Mouse (Mus musculus): ENCODE data around the gene Tep1. TPM values are rescaled to one million over a fixed set of nuclear protein-coding genes. Genes with fewer than 3 reads are reported as not detected.

The Tep1 gene
- polyA plus RNA-seq, 1 experiment from 2014 or later = 6.2 TPM

DNA sequence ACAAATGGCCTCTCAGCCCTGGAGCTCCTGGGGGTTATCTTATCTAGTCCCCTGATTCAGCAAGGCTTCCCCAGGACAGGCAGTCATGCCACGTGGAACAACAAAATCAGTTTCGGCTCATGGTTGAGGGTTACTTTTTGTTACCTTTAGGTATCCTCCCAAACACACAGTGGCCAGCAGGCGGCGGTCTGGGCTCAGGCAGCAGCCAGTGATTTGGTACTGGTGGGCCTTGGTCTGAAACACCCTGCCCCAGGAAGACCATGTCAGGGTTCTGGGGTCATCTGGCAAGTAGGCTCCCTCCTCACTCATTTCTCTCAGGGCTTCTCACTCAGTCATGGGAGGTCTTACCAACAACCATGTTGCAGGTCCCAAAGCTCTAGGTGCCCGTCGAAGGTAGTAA lies 33.1 kb downstream of the Tep1 start:
- Histone ChIP-seq H3K4me3 (ENCODE audit: low read depth, low read length) (no peak overlapping the region), H3K4me1 (ENCODE audit: insufficient read depth) (no peaks in the 10 kb centered on the region), H3K27ac (ENCODE audit: low read depth) (no peak overlapping the region), H3K36me3 (replicated peaks; ENCODE audit: insufficient read depth, low read length) (peaks cover 11% of the 10 kb centered on the region; the same call in 1 of the 2 replicates), H3K27me3 (ENCODE audit: insufficient read depth, low read length) (no peaks in the 10 kb centered on the region), H3K9ac (replicated peaks) (no peak overlapping the region), H3K4me2 (ENCODE audit: low read depth, low read length) (no peak overlapping the region), H3K9me3 (ENCODE audit: low read length) (no peaks in the 10 kb centered on the region)
- 67% methylated on average over 6 of the region's 6 CpGs for WGBS (ENCODE audit: insufficient replicate concordance)
- ATAC-seq = no peak
- no peak for TF ChIP-seq EP300 (IDR thresholded peaks at IDR 0.05; ENCODE audit: low read depth)
- TF ChIP-seq CTCF (IDR thresholded peaks at IDR 0.05; ENCODE audit: low read depth) = peak; percentile 50
- DNase-seq = no peak

DNA sequence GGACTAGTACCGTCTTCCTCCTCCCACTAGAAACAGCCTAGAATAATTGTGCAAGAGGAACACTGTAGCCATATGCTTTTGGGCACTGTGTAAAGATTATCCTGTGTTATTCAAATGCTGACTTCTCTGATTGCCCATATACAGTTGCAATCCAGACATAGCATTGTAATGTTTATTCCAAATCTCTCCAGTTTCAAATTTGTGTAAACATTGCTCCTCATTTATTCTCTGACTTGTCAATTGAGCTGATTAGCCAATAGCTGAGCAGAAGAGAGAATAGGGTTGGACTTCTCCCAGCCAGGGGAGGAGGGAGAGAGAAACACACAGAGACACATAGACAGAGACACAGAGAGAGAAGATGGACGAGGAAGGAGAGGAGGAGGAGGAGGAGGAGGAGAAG lies 35.9 kb downstream of the Tep1 start:
- peak overlapping the region; percentile 1; the same call in 1 of the 2 replicates for H3K4me2 ChIP-seq (ENCODE audit: low read depth, low read length)
- H3K27me3 ChIP-seq (ENCODE audit: insufficient read depth, low read length) = no peaks in the 10 kb centered on the region
- WGBS (ENCODE audit: insufficient replicate concordance) = 44% methylated on average over 2 of the region's 2 CpGs
- DNase-seq = no peak
- ATAC-seq = peak; percentile 42
- H3K27ac ChIP-seq (ENCODE audit: low read depth) = peak overlapping the region; percentile 64
- no peak overlapping the region for H3K4me3 ChIP-seq (ENCODE audit: low read depth, low read length)
- H3K4me1 ChIP-seq (ENCODE audit: insufficient read depth) = no peaks in the 10 kb centered on the region
- no peak for TF ChIP-seq EP300 (IDR thresholded peaks at IDR 0.05; ENCODE audit: low read depth)
- no peak for TF ChIP-seq CTCF (IDR thresholded peaks at IDR 0.05; ENCODE audit: low read depth)
- no peak overlapping the region for H3K9ac ChIP-seq (replicated peaks)
- H3K36me3 ChIP-seq (replicated peaks; ENCODE audit: insufficient read depth, low read length) = no peaks in the 10 kb centered on the region; the same call in 1 of the 2 replicates
- H3K9me3 ChIP-seq (ENCODE audit: low read length) = no peaks in the 10 kb centered on the region

DNA sequence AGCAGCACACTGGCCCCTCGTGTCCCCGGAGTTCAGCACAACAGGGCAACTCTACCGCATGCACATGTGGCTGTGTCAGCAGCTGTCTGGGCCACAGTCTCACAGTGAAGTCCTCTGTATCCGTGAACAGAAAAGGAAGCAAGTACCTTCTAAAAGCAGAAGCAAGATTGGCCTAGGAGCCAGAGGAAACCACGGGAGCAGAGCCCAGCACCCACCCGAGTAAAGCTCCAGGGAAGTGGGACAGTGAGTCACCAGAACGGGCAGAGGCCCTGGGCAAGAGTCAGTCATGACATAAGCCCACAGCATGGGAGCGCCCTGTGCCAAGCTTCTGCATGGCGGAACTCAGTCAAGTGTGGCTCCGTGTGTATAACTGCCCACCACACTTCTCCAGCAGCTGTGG lies 36.4 kb downstream of the Tep1 start:
- H3K4me1 ChIP-seq (ENCODE audit: insufficient read depth) = no peaks in the 10 kb centered on the region
- peaks cover 2% of the 10 kb centered on the region for H3K36me3 ChIP-seq (replicated peaks; ENCODE audit: insufficient read depth, low read length)
- H3K27me3 ChIP-seq (ENCODE audit: insufficient read depth, low read length) = no peaks in the 10 kb centered on the region
- peak overlapping the region; percentile 64 for H3K27ac ChIP-seq (ENCODE audit: low read depth)
- H3K4me3 ChIP-seq (ENCODE audit: low read depth, low read length) = no peak overlapping the region
- H3K9me3 ChIP-seq (ENCODE audit: low read length) = no peaks in the 10 kb centered on the region
- ATAC-seq (peak; percentile 80), DNase-seq (peak; percentile 50)
- WGBS (ENCODE audit: insufficient replicate concordance) = 46% methylated on average over 10 of the region's 10 CpGs
- TF ChIP-seq EP300 (IDR thresholded peaks at IDR 0.05; ENCODE audit: low read depth) (no peak), CTCF (IDR thresholded peaks at IDR 0.05; ENCODE audit: low read depth) (0 out of 2 replicates have a peak, but pooled peaks have one; percentile 12)
- H3K9ac ChIP-seq (replicated peaks) = no peak overlapping the region
- peak overlapping the region; percentile 1; the same call in 1 of the 2 replicates for H3K4me2 ChIP-seq (ENCODE audit: low read depth, low read length)

DNA sequence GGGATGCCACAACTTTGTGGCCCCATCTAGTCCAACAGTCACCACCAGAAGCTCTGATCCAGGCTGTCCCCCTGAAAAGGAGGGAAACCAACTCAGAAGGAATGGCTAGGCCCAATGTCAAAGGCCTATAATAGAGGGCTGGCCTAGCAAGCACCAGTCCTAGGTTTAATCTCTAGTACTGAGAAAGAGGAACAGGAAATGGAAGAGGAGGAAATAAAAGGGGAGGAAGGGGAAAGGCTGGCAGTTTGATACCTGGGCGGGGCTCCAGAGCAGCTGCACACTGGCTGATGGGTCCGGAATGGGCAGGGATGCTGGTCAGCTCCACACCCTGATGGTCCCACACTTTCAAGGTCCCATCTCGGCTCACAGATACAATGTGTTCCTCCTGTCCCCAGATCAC lies 40.5 kb downstream of the Tep1 start:
- Histone ChIP-seq H3K4me1 (ENCODE audit: insufficient read depth) (no peaks in the 10 kb centered on the region), H3K9ac (replicated peaks) (no peak overlapping the region), H3K27ac (ENCODE audit: low read depth) (no peak overlapping the region), H3K36me3 (replicated peaks; ENCODE audit: insufficient read depth, low read length) (peaks cover 10% of the 10 kb centered on the region), H3K4me2 (ENCODE audit: low read depth, low read length) (no peak overlapping the region), H3K4me3 (ENCODE audit: low read depth, low read length) (no peak overlapping the region), H3K9me3 (ENCODE audit: low read length) (no peaks in the 10 kb centered on the region), H3K27me3 (ENCODE audit: insufficient read depth, low read length) (no peaks in the 10 kb centered on the region)
- 55% methylated on average over 3 of the region's 3 CpGs for WGBS (ENCODE audit: insufficient replicate concordance)
- DNase-seq (no peak), ATAC-seq (no peak)
- TF ChIP-seq EP300 (IDR thresholded peaks at IDR 0.05; ENCODE audit: low read depth) (no peak), CTCF (IDR thresholded peaks at IDR 0.05; ENCODE audit: low read depth) (no peak)

DNA sequence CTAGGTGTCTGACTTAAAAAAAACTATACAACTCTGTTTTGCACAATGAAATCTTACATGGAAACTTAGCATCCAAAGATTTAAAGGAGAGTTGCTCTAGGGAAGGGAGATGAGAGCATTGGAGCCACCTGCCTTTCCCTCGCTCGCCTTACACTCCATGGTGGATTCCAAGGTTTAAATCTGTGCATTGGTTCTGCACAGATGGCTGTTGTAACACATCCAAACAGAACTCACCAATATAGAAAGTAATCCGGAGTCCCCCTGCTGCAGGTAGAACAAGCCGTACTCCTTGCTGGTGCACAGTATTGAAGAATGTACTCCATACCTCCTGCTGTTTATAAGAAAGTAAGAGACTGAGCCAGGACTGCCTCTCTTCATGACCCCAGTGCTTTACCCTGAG lies 43.8 kb downstream of the Tep1 start:
- WGBS (ENCODE audit: insufficient replicate concordance) = 81% methylated on average over 4 of the region's 4 CpGs
- Histone ChIP-seq H3K27ac (ENCODE audit: low read depth) (no peak overlapping the region), H3K4me2 (ENCODE audit: low read depth, low read length) (no peak overlapping the region), H3K4me1 (ENCODE audit: insufficient read depth) (no peaks in the 10 kb centered on the region), H3K9me3 (ENCODE audit: low read length) (no peaks in the 10 kb centered on the region), H3K27me3 (ENCODE audit: insufficient read depth, low read length) (no peaks in the 10 kb centered on the region), H3K4me3 (ENCODE audit: low read depth, low read length) (no peak overlapping the region), H3K36me3 (replicated peaks; ENCODE audit: insufficient read depth, low read length) (peaks cover 30% of the 10 kb centered on the region), H3K9ac (replicated peaks) (no peak overlapping the region)
- DNase-seq (no peak), ATAC-seq (no peak)
- TF ChIP-seq CTCF (IDR thresholded peaks at IDR 0.05; ENCODE audit: low read depth) (no peak), EP300 (IDR thresholded peaks at IDR 0.05; ENCODE audit: low read depth) (no peak)

DNA sequence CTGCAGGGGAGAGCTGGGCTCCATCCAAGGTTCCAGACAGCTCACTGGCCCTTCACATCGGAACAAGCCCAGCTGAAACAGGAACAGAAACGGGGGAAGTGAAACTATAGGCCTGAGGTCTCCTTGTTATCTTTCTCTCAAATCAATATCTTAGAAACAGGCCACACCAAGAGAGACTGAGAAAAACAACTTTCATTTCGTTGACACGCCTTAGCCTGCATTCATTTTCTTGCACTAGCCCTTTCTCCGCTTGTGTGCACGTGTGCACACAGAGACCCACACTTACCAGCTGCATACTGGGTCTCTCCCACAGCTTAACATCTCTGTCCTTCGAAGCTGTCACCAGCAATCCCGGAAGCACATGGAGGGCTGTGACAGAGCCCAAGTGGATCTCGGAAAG lies 46.1 kb downstream of the Tep1 start:
- TF ChIP-seq CTCF (IDR thresholded peaks at IDR 0.05; ENCODE audit: low read depth) = no peak
- no peak for TF ChIP-seq EP300 (IDR thresholded peaks at IDR 0.05; ENCODE audit: low read depth)
- H3K9me3 ChIP-seq (ENCODE audit: low read length) = no peaks in the 10 kb centered on the region
- WGBS (ENCODE audit: insufficient replicate concordance) = 39% methylated on average over 9 of the region's 9 CpGs
- DNase-seq (no peak), ATAC-seq (peak; percentile 55)
- H3K27me3 ChIP-seq (ENCODE audit: insufficient read depth, low read length) = no peaks in the 10 kb centered on the region
- peaks cover 51% of the 10 kb centered on the region for H3K36me3 ChIP-seq (replicated peaks; ENCODE audit: insufficient read depth, low read length)
- no peak overlapping the region for H3K4me3 ChIP-seq (ENCODE audit: low read depth, low read length)
- peak overlapping the region; percentile 16; the same call in 1 of the 2 replicates for H3K4me2 ChIP-seq (ENCODE audit: low read depth, low read length)
- peak overlapping the region; percentile 58 for H3K27ac ChIP-seq (ENCODE audit: low read depth)
- no peaks in the 10 kb centered on the region for H3K4me1 ChIP-seq (ENCODE audit: insufficient read depth)
- H3K9ac ChIP-seq (replicated peaks) = no peak overlapping the region

DNA sequence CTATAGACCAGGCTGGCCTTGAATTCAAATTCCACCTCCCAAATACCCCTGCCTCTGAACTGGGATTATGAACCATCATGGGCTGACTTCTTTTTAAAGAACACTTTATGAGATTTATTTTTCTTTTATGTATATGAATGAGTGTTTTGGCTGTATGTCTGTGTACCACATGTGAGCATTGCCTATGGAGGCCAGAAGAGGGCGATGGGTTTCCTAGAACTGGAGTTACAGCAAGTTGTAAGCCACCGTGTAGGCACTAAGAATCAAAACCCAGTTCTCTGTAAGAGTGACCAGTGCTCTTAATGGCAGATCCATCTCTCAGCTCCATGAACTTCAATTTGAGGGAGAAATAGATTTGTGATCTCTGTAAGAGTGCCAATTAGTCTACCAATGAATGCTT lies 47.1 kb downstream of the Tep1 start:
- ATAC-seq (no peak), DNase-seq (no peak)
- H3K4me1 ChIP-seq (ENCODE audit: insufficient read depth) = no peaks in the 10 kb centered on the region
- H3K27me3 ChIP-seq (ENCODE audit: insufficient read depth, low read length) = no peaks in the 10 kb centered on the region
- 75% methylated on average over 2 of the region's 2 CpGs for WGBS (ENCODE audit: insufficient replicate concordance)
- no peaks in the 10 kb centered on the region for H3K9me3 ChIP-seq (ENCODE audit: low read length)
- peaks cover 52% of the 10 kb centered on the region for H3K36me3 ChIP-seq (replicated peaks; ENCODE audit: insufficient read depth, low read length)
- no peak overlapping the region for H3K27ac ChIP-seq (ENCODE audit: low read depth)
- no peak overlapping the region for H3K9ac ChIP-seq (replicated peaks)
- no peak overlapping the region for H3K4me2 ChIP-seq (ENCODE audit: low read depth, low read length)
- no peak overlapping the region for H3K4me3 ChIP-seq (ENCODE audit: low read depth, low read length)
- TF ChIP-seq EP300 (IDR thresholded peaks at IDR 0.05; ENCODE audit: low read depth) (no peak), CTCF (IDR thresholded peaks at IDR 0.05; ENCODE audit: low read depth) (peak; percentile 43)

Measured in liver, postnatal 0 days (tissue).